Mouse (Mus musculus): Measurements from ENCODE around the gene Fam3c.
"Not testable (repeated sequence)": the region's sequence is repeated elsewhere in the genome, so short reads cannot be mapped to it uniquely, and the experiment has no call there.

Gene Fam3c

GRCm38 (mm10) chr6:22289461-22290021 lies 66.5 kb downstream of the Fam3c start:
- DNase-seq = no peak

- no peak for DNase-seq
Measured at GRCm38 (mm10) chr6:22288737-22289460, 67.1 kb downstream of the Fam3c start.

- DNase-seq = no peak
Measured at GRCm38 (mm10) chr6:22288004-22288736, 67.9 kb downstream of the Fam3c start, which contains the start of gene Wnt16. Gene Wnt16 (plus strand): TSS chr6:22288227.

- no peak for DNase-seq
Measured at GRCm38 (mm10) chr6:22282405-22282804, 73.6 kb downstream of the Fam3c start.

- peak; percentile 7 to 8 for DNase-seq
Measured at GRCm38 (mm10) chr6:22280217-22280861, 75.7 kb downstream of the Fam3c start.

- no peak for DNase-seq
Measured at GRCm38 (mm10) chr6:22277941-22278340, 78.1 kb downstream of the Fam3c start.

- no peak for DNase-seq
Measured at GRCm38 (mm10) chr6:22269840-22270521, 86.1 kb downstream of the Fam3c start.

- DNase-seq = no peak
Measured at GRCm38 (mm10) chr6:22268677-22269076, 87.4 kb downstream of the Fam3c start.

- no peak for DNase-seq
Measured at GRCm38 (mm10) chr6:22267807-22268667, 88.0 kb downstream of the Fam3c start.

- no peak for DNase-seq
Measured at GRCm38 (mm10) chr6:22266018-22266417, 90.0 kb downstream of the Fam3c start.

- DNase-seq = not testable (repeated sequence)
Measured at GRCm38 (mm10) chr6:22264094-22264493, 91.9 kb downstream of the Fam3c start.

GRCm38 (mm10) chr6:22262519-22262918 lies 93.5 kb downstream of the Fam3c start:
- no peak for DNase-seq

GRCm38 (mm10) chr6:22258784-22259183 lies 97.3 kb downstream of the Fam3c start:
- no peak for DNase-seq
